Mouse (Mus musculus) spleen, adult 2 months (tissue): ENCODE measurements around the gene Cog8. TPM values are rescaled to one million over a fixed set of nuclear protein-coding genes. Genes with fewer than 3 reads are reported as not detected.
"Not testable (repeated sequence)": the region's sequence is repeated elsewhere in the genome, so short reads cannot be mapped to it uniquely, and the experiment has no call there.

Experiments used
- DNase-seq, 2 experiments: peaks; one replicate each; pipeline versions ENCODE4 v3.0.0 to v3.0.0-alpha.2; 2012 to 2021; ENCODE audit warnings: low spot score in 2 of 2, low read depth in 1 of 2
- H3K27ac ChIP-seq: fragments of 200-500 bp; 2 replicates; pipeline ENCODE4 v1.5.1; 2012; ENCODE audit warnings: low read length, inconsistent platforms; ENCODE audit not compliant: insufficient read depth
- H3K27me3 ChIP-seq: fragments of 200-500 bp; 2 replicates; pipeline ENCODE4 v1.6.1; 2012; ENCODE audit warnings: mild to moderate bottlenecking, moderate library complexity, low read length, inconsistent platforms; ENCODE audit not compliant: control insufficient read depth, insufficient read depth
- H3K36me3 ChIP-seq: fragments of 200-500 bp; 2 replicates; pipeline ENCODE4 v1.6.1; 2012; ENCODE audit warnings: mild to moderate bottlenecking, low read length, inconsistent platforms; ENCODE audit not compliant: control insufficient read depth, insufficient read depth
- H3K4me1 ChIP-seq: fragments of 200-500 bp; 2 replicates; pipeline ENCODE4 v1.6.1; 2011; ENCODE audit warnings: inconsistent platforms; ENCODE audit not compliant: control insufficient read depth, insufficient read depth, insufficient read length
- H3K4me3 ChIP-seq: fragments of 200-500 bp; 2 replicates; pipeline ENCODE4 v1.5.1; 2011; ENCODE audit warnings: mild to moderate bottlenecking, inconsistent platforms; ENCODE audit not compliant: insufficient read depth, insufficient read length; ENCODE audit errors: extremely low read depth
- CTCF ChIP-seq: fragments of 200-500 bp; IDR thresholded peaks from 2 replicates; pipeline ENCODE4 v1.5.1; 2011; ENCODE audit warnings: mild to moderate bottlenecking, inconsistent platforms; ENCODE audit not compliant: insufficient read depth, insufficient read length, insufficient replicate concordance; ENCODE audit errors: extremely low read depth
- POLR2A ChIP-seq: fragments of 200-500 bp; IDR thresholded peaks from 2 replicates; pipeline ENCODE4 v1.6.1; 2011; ENCODE audit warnings: low read depth, low read length, inconsistent platforms
- WGBS: fragments of 180-500 bp; shearing (Covaris S2); methylation state at CpG from one replicate; pipeline ENCODE4 v1.1.7; 2018; 5-methylcytosine and 5-hydroxymethylcytosine counted together
- polyA plus RNA-seq: library from polyadenylated mRNA; depleted of rRNA; stranded (reverse); fragments of >200 nt; gene quantifications from 2 replicates; pipeline ENCODE4 v1.2.3, GENCODE M21; 2012; rRNA removed

The Cog8 gene
- polyA plus RNA-seq, 1 experiment = 31.6 TPM

DNA sequence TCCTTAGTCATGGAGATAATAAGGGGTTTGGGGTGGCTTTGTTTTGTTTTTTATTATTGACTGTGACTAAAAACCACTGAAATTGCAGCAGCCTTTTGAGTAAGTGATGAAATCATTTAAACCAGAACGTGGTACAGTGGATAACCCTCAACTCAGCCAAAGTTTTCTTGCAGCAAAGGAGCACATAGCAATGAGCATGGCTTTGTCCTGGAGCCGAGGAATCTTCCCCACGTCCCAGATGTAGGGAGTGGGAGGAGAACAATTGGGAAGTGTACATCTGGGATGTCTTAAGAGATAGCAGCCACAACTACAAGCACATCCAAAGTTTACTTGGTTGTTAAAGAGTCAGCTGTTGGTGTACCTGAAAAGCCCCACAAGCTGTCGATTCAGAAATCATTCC is 59.1 kb downstream of the Cog8 start:
- no peaks in the 10 kb centered on the region; the same call in 1 of the 2 replicates for H3K36me3 ChIP-seq
- H3K4me3 ChIP-seq = no peak overlapping the region
- TF ChIP-seq CTCF (no peak), POLR2A (no peak)
- no peak overlapping the region for H3K27ac ChIP-seq
- DNase-seq = no peak
- H3K4me1 ChIP-seq = no peaks in the 10 kb centered on the region
- no peaks in the 10 kb centered on the region for H3K27me3 ChIP-seq
- WGBS = 87% methylated on average over 4 of the region's 4 CpGs

DNA sequence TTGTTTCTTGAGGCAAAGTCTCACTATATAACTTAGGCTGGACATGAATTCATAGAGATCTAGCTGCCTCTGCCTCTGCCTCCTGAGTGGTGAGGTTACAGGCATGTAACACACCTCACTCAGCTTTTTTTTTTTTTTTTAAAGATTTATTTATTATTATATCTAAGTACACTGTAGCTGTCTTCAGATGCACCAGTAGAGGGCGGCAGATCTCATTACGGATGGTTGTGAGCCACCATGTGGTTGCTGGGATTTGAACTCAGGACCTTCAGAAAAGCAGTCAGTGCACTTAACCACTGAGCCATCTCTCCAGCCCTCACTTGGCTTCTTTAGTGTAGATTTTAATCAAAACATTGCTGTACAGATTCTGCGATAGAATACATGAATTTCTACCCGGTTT is 60.1 kb downstream of the Cog8 start:
- not testable (repeated sequence) for H3K27ac ChIP-seq, H3K4me3 ChIP-seq, H3K36me3 ChIP-seq, H3K4me1 ChIP-seq, H3K27me3 ChIP-seq, DNase-seq
- 90% methylated on average over 4 of the region's 4 CpGs for WGBS

Other genes starting within 250 kb of the Cog8 start
- gene Has3, start 186.4 kb downstream of the Cog8 start, polyA plus RNA-seq = 0.11 and 0.15 TPM in 2 replicates
- gene Utp4, start 163.1 kb downstream of the Cog8 start, polyA plus RNA-seq = 13.6 and 15.5 TPM in 2 replicates
- 4.9 and 5.5 TPM in 2 replicates for gene Sntb2, start 120.9 kb downstream of the Cog8 start, polyA plus RNA-seq
- gene Vps4a, start 25.5 kb downstream of the Cog8 start, polyA plus RNA-seq = 13.9 TPM in 2 replicates
- gene Pdf, start 8.1 kb downstream of the Cog8 start, polyA plus RNA-seq = 18.0 and 42.2 TPM in 2 replicates
- gene Nip7, start 188 bp upstream of the Cog8 start, polyA plus RNA-seq = 26.4 and 37.6 TPM in 2 replicates
- 11.8 and 14.3 TPM in 2 replicates for gene Tmed6, start 9.0 kb upstream of the Cog8 start, polyA plus RNA-seq
- 10.9 and 12.7 TPM in 2 replicates for gene Terf2, start 39.9 kb upstream of the Cog8 start, polyA plus RNA-seq
- gene Cyb5b, start 94.0 kb upstream of the Cog8 start, polyA plus RNA-seq = 24.1 and 26.3 TPM in 2 replicates
- 13.1 and 14.4 TPM in 2 replicates for gene Nfat5, start 236.8 kb upstream of the Cog8 start, polyA plus RNA-seq